In the genomic region with DNA sequence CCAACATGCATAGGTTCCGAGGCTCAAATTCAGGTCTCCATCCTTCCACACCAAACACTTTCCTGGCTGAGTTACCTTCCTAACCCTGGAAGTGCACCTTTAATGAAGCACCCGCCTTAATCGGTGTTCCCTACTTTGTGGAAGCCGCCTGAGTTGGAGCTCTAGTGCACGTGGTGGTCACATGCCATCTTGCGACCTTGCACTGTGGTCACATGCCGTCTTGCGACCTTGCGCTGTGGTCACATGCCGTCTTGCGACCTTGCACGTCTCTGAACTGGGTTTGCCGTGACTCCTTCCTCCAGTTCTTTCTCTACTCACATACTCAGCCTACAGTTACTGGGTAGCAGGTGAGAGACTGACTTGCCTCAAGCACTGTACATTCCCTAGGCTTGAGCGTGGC, we compare ENCODE assay signal across 20 mouse cellular contexts.
DNase-seq lines count a peak whose midpoint lies in the region; ATAC-seq and TF ChIP-seq lines count a peak whose summit lies in the region.
"Had no signal": no experiment of that assay in that cellular context is flagged by ENCODE, and none has a peak within 500 bp of the region (broad histone marks: within the 10 kb centered on the region; RNA-seq: fewer than 3 reads in every experiment).

No protein-coding gene starts in this region.

- ATAC-seq in megakaryocyte, adult 5-6 weeks (ENCODE audit: poor library complexity, severe bottlenecking), result no peak
- ATAC-seq in kidney, postnatal 0 days (replicated peaks; ENCODE audit: low FRiP score, low read depth), result peak; percentile 11; the same call in 1 of the 2 replicates
- ATAC-seq: intestine, embryonic 16.5 days had no signal

- no peak for TF ChIP-seq CTCF in kidney, postnatal 0 days (IDR thresholded peaks at IDR 0.05; ENCODE audit: low read depth)

- no peaks in the 10 kb centered on the region for H3K36me3 ChIP-seq in megakaryocyte, embryonic 14.5 days (replicated peaks; ENCODE audit: low read length)
- H3K36me3 ChIP-seq in kidney, postnatal 0 days (ENCODE audit: insufficient read depth, low read length), result no peaks in the 10 kb centered on the region
- H3K36me3 ChIP-seq: G1E had no signal

- H3K4me3 ChIP-seq in megakaryocyte, embryonic 14.5 days (replicated peaks), result peak overlapping the region; percentile 74
- no peak overlapping the region for H3K4me3 ChIP-seq in kidney, postnatal 0 days (replicated peaks; ENCODE audit: low read depth, low read length)
- H3K4me3 ChIP-seq: embryonic facial prominence, embryonic 12.5 days; limb, embryonic 15.5 days; midbrain, embryonic 12.5 days; neural tube, embryonic 13.5 days had no signal

- 92% methylated on average over 14 of the region's 14 CpGs for WGBS in kidney, postnatal 0 days

- no peak overlapping the region for H3K9ac ChIP-seq in kidney, postnatal 0 days (ENCODE audit: low read depth, low read length)
- H3K9ac ChIP-seq: embryonic facial prominence, embryonic 12.5 days; hindbrain, embryonic 14.5 days; limb, embryonic 15.5 days; lung, embryonic 14.5 days; midbrain, embryonic 12.5 days; neural tube, embryonic 13.5 days had no signal

- DNase-seq in kidney, adult 11 months, result peak; percentile 82
- no peak for DNase-seq in kidney, postnatal 4 days
- DNase-seq in kidney, postnatal 0 days (ENCODE audit: low spot score), result no peak
- no peak for DNase-seq in embryo, embryonic 11 days
- DNase-seq in urinary bladder, postnatal 10 days (ENCODE audit: low spot score), result no peak
- DNase-seq: cerebellum, adult 11 months; cerebellum, postnatal 25 days; heart, adult 18-20 months; lung, embryonic 14.5 days; spleen, adult 18-20 months; thymus, adult 2 months had no signal

- peaks cover 17% of the 10 kb centered on the region for H3K27me3 ChIP-seq in megakaryocyte, embryonic 14.5 days (replicated peaks)
- H3K27me3 ChIP-seq in kidney, postnatal 0 days (ENCODE audit: insufficient read depth, low read length), result no peaks in the 10 kb centered on the region
- H3K27me3 ChIP-seq: embryonic facial prominence, embryonic 12.5 days; limb, embryonic 15.5 days; midbrain, embryonic 12.5 days; neural tube, embryonic 13.5 days had no signal

- no peaks in the 10 kb centered on the region for H3K9me3 ChIP-seq in megakaryocyte, embryonic 14.5 days
- H3K9me3 ChIP-seq in kidney, postnatal 0 days (replicated peaks; ENCODE audit: low read length), result no peaks in the 10 kb centered on the region
- H3K9me3 ChIP-seq: embryonic facial prominence, embryonic 12.5 days; G1E; limb, embryonic 15.5 days; midbrain, embryonic 12.5 days; neural tube, embryonic 13.5 days had no signal

- peaks cover 61% of the 10 kb centered on the region for H3K4me1 ChIP-seq in megakaryocyte, embryonic 14.5 days
- H3K4me1 ChIP-seq in kidney, postnatal 0 days (replicated peaks; ENCODE audit: insufficient read depth, low read length), result peaks cover 11% of the 10 kb centered on the region; the same call in 1 of the 2 replicates

- no peak overlapping the region for H3K4me2 ChIP-seq in kidney, postnatal 0 days (ENCODE audit: low read length)
- H3K4me2 ChIP-seq: embryonic facial prominence, embryonic 12.5 days; hindbrain, embryonic 14.5 days; limb, embryonic 15.5 days; lung, embryonic 14.5 days; midbrain, embryonic 12.5 days; neural tube, embryonic 13.5 days had no signal

- H3K27ac ChIP-seq in kidney, postnatal 0 days, result peak overlapping the region; percentile 63; the same call in 1 of the 2 replicates
- H3K27ac ChIP-seq: embryonic facial prominence, embryonic 12.5 days; hindbrain, embryonic 14.5 days; limb, embryonic 15.5 days; midbrain, embryonic 12.5 days; neural tube, embryonic 13.5 days had no signal
